Mouse (Mus musculus) bone marrow macrophage, adult 2 months (primary cell): ENCODE data around the gene Src.

ENCODE experiments used
- CTCF ChIP-seq: IDR thresholded peaks from 2 replicates; pipeline ENCODE4 v1.5.1; 2012; ENCODE audit warnings: low read depth, mild to moderate bottlenecking, low read length, moderate library complexity
- POLR2A ChIP-seq: IDR thresholded peaks from 2 replicates; pipeline ENCODE4 v1.6.1; 2012; ENCODE audit warnings: mild to moderate bottlenecking, low read depth, low read length, borderline replicate concordance

DNA sequence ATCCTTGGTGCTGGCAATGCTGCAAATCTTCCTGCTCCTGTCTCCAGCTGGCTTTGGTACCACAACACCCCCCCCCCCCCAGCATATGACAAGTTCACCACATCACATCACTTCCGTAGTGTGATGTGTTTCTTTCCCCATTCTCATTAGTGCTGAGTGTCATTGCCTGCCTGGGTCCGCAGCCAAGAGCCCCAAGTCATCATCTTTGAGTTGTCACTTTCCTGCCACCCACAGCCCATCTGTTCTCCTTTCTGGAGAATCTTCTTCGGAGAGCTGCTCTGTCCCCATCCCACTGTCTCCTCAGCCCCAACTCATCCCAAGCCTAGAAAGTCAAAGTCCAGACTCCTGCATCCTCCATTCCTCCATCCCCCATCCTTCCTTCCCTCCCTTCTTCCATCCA, 75.0 kb downstream of the Src start:
- no peak for TF ChIP-seq POLR2A
- TF ChIP-seq CTCF = no peak
